16 mouse cellular contexts compared by ENCODE assay signal in genomic region chr4:31052077-31052677, GRCm38 (mm10).
DNase-seq lines count a peak whose midpoint lies in the region; ATAC-seq lines count a peak whose summit lies in the region.
"Had no signal": no experiment of that assay in that cellular context is flagged by ENCODE, and none has a peak within 500 bp of the region (broad histone marks: within the 10 kb centered on the region; RNA-seq: fewer than 3 reads in every experiment).

No protein-coding gene starts in this region.

- peak; percentile 17 to 28 for DNase-seq in layer of hippocampus, postnatal 10 days (ENCODE audit: low spot score in 2 of 2)
- no peak for DNase-seq in layer of hippocampus, adult 8-10 months (ENCODE audit: low spot score in 2 of 2)
- DNase-seq in midbrain, embryonic 10.5 days (ENCODE audit: low spot score), result no peak
- peak; percentile 9 for DNase-seq in retina, adult 2 months (ENCODE audit: low read depth, low spot score)
- DNase-seq in heart, postnatal 36 days, result no peak
- DNase-seq in frontal cortex, postnatal 36 days (ENCODE audit: low spot score in 2 of 2), result no peak
- no peak for DNase-seq in heart, postnatal 10 days
- DNase-seq: B cell, adult 2 months; cerebellum, postnatal 36 days; gastrocnemius, postnatal 36 days; kidney, adult 11 months; lung, embryonic 14.5 days; spleen, adult 18-20 months had no signal

- 0 out of 2 replicates have a peak overlapping the region, but pooled peaks have one; percentile 1 for H3K4me2 ChIP-seq in forebrain, embryonic 15.5 days (replicated peaks)
- H3K4me2 ChIP-seq: heart, embryonic 15.5 days; lung, embryonic 14.5 days had no signal

- intact Hi-C loops in heart, postnatal 36 days (cut with DNase I), result no loop called here
- intact Hi-C loops in heart, postnatal 10 days (cut with DNase I), result no loop called here

- H3K27me3 ChIP-seq in forebrain, embryonic 15.5 days, result no peaks in the 10 kb centered on the region
- no peaks in the 10 kb centered on the region for H3K27me3 ChIP-seq in midbrain, embryonic 10.5 days (ENCODE audit: low read depth, poor library complexity, severe bottlenecking)
- H3K27me3 ChIP-seq: heart, embryonic 15.5 days had no signal

- no peak overlapping the region for H3K4me3 ChIP-seq in forebrain, embryonic 15.5 days
- H3K4me3 ChIP-seq in midbrain, embryonic 10.5 days, result no peak overlapping the region
- H3K4me3 ChIP-seq: heart, embryonic 15.5 days had no signal

- no peaks in the 10 kb centered on the region for H3K36me3 ChIP-seq in forebrain, embryonic 15.5 days
- H3K36me3 ChIP-seq in midbrain, embryonic 10.5 days, result no peaks in the 10 kb centered on the region
- H3K36me3 ChIP-seq: G1E; heart, embryonic 15.5 days had no signal

- H3K27ac ChIP-seq in forebrain, embryonic 15.5 days (replicated peaks), result peak overlapping the region; percentile 39
- peak overlapping the region; percentile 57; the same call in 1 of the 2 replicates for H3K27ac ChIP-seq in midbrain, embryonic 10.5 days (replicated peaks)
- H3K27ac ChIP-seq: heart, embryonic 15.5 days had no signal

- no peaks in the 10 kb centered on the region for H3K9me3 ChIP-seq in forebrain, embryonic 15.5 days
- no peaks in the 10 kb centered on the region for H3K9me3 ChIP-seq in midbrain, embryonic 10.5 days (replicated peaks)
- H3K9me3 ChIP-seq: G1E; heart, embryonic 15.5 days had no signal

- H3K9ac ChIP-seq in forebrain, embryonic 15.5 days (replicated peaks), result 0 out of 2 replicates have a peak overlapping the region, but pooled peaks have one; percentile 24
- H3K9ac ChIP-seq: heart, embryonic 15.5 days; lung, embryonic 14.5 days had no signal

- 23% methylated on average over 6 of the region's 6 CpGs for WGBS in forebrain, embryonic 15.5 days
- 63% methylated on average over 6 of the region's 6 CpGs for WGBS in midbrain, embryonic 10.5 days

- peaks cover 29% of the 10 kb centered on the region for H3K4me1 ChIP-seq in forebrain, embryonic 15.5 days
- peaks cover 23% of the 10 kb centered on the region for H3K4me1 ChIP-seq in midbrain, embryonic 10.5 days
- H3K4me1 ChIP-seq: heart, embryonic 15.5 days had no signal

- ATAC-seq in forebrain, embryonic 15.5 days (replicated peaks), result peak; percentile 78

Comparison
In these comparisons a context has a peak if more than half of its experiments do, and no peak if none do; other contexts are left out.
1. DNase-seq: peak in layer of hippocampus, postnatal 10 days (2 of 2) and retina, adult 2 months (single experiment); none in layer of hippocampus, adult 8-10 months (0 of 2), midbrain, embryonic 10.5 days (single experiment), heart, postnatal 36 days (0 of 2), frontal cortex, postnatal 36 days (0 of 2) and heart, postnatal 10 days (0 of 2).